Mouse (Mus musculus) forebrain, embryonic 11.5 days (tissue): ENCODE measurements around the gene Npas1. TPM values are rescaled to one million over a fixed set of nuclear protein-coding genes. Genes with fewer than 3 reads are reported as not detected.

Experiments
- ATAC-seq: fragments of 200-750 bp; cut with Nextera tagmentation; replicated peaks from 2 replicates; pipeline ENCODE4 v1.8.0; 2017; ENCODE audit warnings: moderate TSS enrichment; ENCODE audit not compliant: low FRiP score
- DNase-seq: peaks from one replicate; pipeline ENCODE4 v3.0.0-alpha.2; 2017; ENCODE audit warnings: low spot score
- H3K27ac ChIP-seq: fragments of 300-500 bp; sonication (generic); 2 replicates; pipeline ENCODE4 v1.5.1; 2014; ENCODE audit warnings: low read depth, low read length
- H3K27me3 ChIP-seq: fragments of 300-500 bp; sonication (generic); 2 replicates; pipeline ENCODE4 v1.6.1; 2014; ENCODE audit warnings: mild to moderate bottlenecking, low read length, mixed read lengths; ENCODE audit not compliant: control insufficient read depth, insufficient read depth
- H3K36me3 ChIP-seq: fragments of 300-500 bp; sonication (generic); 2 replicates; pipeline ENCODE4 v1.6.1; 2014; ENCODE audit warnings: mild to moderate bottlenecking, low read length, moderate library complexity, mixed read lengths; ENCODE audit not compliant: control insufficient read depth, insufficient read depth
- H3K4me1 ChIP-seq: fragments of 300-500 bp; sonication (generic); replicated peaks from 2 replicates; pipeline ENCODE4 v1.6.1; 2014; ENCODE audit warnings: low read length, mixed read lengths; ENCODE audit not compliant: control insufficient read depth, insufficient read depth
- H3K4me2 ChIP-seq: fragments of 300-500 bp; sonication (generic); 2 replicates; pipeline ENCODE4 v1.6.1; 2014; ENCODE audit warnings: low read depth, mild to moderate bottlenecking, low read length, moderate library complexity, mixed read lengths; ENCODE audit not compliant: severe bottlenecking
- H3K4me3 ChIP-seq: fragments of 300-500 bp; sonication (generic); 2 replicates; pipeline ENCODE4 v1.5.1; 2014; ENCODE audit warnings: low read depth, low read length
- H3K9ac ChIP-seq: fragments of 300-500 bp; sonication (generic); 2 replicates; pipeline ENCODE4 v1.6.1; 2014; ENCODE audit warnings: low read length
- H3K9me3 ChIP-seq: fragments of 300-500 bp; sonication (generic); 2 replicates; pipeline ENCODE4 v1.6.1; 2016; ENCODE audit warnings: low read length, mixed read lengths; ENCODE audit not compliant: control insufficient read depth
- WGBS: fragments of 180-500 bp; shearing (Covaris S2); extraction: QIAGEN DNeasy Blood & Tissue Kit; methylation state at CpG from one replicate; pipeline ENCODE4 v1.1.7; 2014; 5-methylcytosine and 5-hydroxymethylcytosine counted together
- polyA plus RNA-seq: library from polyadenylated mRNA; unstranded; fragments of >200 nt; fragmentation: Nextera tagmentation; extraction: Ambion mirVana; gene quantifications from 2 replicates; pipeline ENCODE4 v1.2.1, GENCODE M21; 2014

Npas1 gene
- polyA plus RNA-seq, 1 experiment from 2014 or later, result 0.63 TPM

DNA sequence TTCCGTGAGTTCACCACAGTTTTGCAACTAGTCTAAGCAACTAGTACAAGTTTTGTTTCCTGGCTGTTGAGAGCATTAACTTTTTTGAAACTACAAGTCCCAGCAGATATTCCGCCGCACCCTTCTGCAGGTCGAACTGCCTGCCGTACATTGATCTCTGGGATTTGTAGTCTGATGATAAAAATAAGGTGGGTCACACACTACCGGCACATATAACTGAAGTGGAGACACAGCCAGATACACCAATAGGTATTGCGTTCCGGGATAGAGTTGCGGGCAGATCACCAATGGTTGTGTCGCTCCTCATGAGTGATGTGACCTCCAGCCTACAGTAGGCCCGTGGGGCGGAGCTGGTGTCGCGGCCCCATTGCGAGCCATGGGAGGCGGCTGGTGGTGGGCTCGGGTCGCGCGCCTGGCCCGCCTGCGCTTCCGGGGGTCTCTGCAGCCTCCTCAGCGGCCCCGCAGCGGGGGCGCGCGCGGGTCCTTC is 24.9 kb downstream of the Npas1 start, which contains the start of gene Tmem160:
Tmem160 (plus strand) TSS at position 193 of the 487 bp plus-strand sequence.
- peak within 1 kb of the TSS; percentile 37; the same call in 1 of the 2 replicates for H3K27ac ChIP-seq
- H3K4me2 ChIP-seq, result peak within 1 kb of the TSS; percentile 91
- peak within 1 kb of the TSS; percentile 77 for H3K4me3 ChIP-seq
- under 1% methylated on average over 30 of the region's 30 CpGs for WGBS
- ATAC-seq (peak; percentile 96), DNase-seq (peak; percentile 90)
- no peaks in the 10 kb centered on the region for H3K36me3 ChIP-seq
- peaks cover 5% of the 10 kb centered on the region for H3K4me1 ChIP-seq
- H3K27me3 ChIP-seq, result no peaks in the 10 kb centered on the region
- H3K9ac ChIP-seq, result peak within 1 kb of the TSS; percentile 69
- no peaks in the 10 kb centered on the region for H3K9me3 ChIP-seq

DNA sequence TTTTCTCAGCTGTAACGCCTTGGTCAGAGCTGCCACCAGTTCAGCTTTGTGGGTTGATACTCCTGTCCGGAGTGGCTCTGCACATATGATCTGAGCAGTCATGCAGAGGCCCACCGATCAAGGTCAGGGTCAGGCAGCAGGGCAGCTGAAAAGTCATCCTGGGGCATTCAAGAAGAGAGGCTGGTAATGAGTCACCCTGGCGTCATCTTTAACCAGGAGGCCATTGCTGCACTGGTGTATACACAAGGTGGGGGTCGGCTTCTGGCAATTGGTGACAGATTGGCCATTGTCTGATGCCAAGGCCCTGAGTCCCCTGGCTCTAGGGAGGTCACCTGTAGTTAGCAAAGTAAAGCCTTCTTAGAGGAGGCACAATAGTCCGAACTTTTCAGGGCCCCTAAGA is 25.9 kb downstream of the Npas1 start:
- ATAC-seq (no peak), DNase-seq (no peak)
- Histone ChIP-seq H3K36me3 (no peaks in the 10 kb centered on the region), H3K4me2 (no peak overlapping the region), H3K9me3 (no peaks in the 10 kb centered on the region), H3K9ac (no peak overlapping the region), H3K27ac (no peak overlapping the region), H3K4me3 (no peak overlapping the region), H3K27me3 (no peaks in the 10 kb centered on the region), H3K4me1 (peaks cover 5% of the 10 kb centered on the region)
- 76% methylated on average over 6 of the region's 6 CpGs for WGBS

DNA sequence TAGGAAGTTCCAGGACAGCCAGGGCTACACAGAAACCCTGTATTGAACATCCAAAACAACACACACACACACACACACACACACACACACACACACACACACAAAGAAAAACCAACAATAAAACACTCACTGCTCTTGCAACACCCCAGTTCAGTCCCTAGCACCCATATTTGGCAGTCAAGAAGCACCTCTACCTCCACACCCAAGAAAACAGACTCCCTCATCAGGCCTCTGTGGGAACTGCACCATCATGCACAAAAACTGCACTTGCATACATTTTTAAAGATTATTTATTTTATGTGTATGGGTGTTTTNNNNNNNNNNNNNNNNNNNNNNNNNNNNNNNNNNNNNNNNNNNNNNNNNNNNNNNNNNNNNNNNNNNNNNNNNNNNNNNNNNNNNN is 36.3 kb downstream of the Npas1 start:
- DNase-seq (no peak), ATAC-seq (no peak)
- no peak overlapping the region for H3K27ac ChIP-seq
- H3K9me3 ChIP-seq, result no peaks in the 10 kb centered on the region
- no peak overlapping the region for H3K9ac ChIP-seq
- H3K4me2 ChIP-seq, result no peak overlapping the region
- H3K4me1 ChIP-seq, result no peaks in the 10 kb centered on the region
- no peak overlapping the region for H3K4me3 ChIP-seq
- no peaks in the 10 kb centered on the region for H3K27me3 ChIP-seq
- H3K36me3 ChIP-seq, result no peaks in the 10 kb centered on the region

DNA sequence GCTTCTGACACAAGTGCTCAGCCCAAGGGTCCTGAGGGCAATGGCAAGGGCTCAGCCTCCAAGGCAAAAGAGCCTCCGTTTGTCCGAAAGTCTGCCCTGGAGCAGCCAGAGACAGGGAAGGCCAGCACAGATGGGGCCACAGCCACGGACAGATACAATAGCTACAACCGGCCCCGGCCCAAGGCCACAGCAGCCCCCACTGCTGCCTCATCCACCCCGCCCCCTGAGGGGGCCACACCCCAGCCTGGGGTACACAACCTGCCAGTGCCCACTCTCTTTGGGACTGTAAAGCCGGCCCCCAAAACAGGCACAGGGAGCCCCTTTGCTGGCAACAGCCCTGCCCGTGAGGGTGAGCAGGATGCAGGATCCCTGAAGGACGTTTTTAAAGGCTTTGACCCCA is 42.4 kb downstream of the Npas1 start:
- no peak overlapping the region for H3K4me2 ChIP-seq
- ATAC-seq (no peak), DNase-seq (no peak)
- H3K9me3 ChIP-seq, result no peaks in the 10 kb centered on the region
- no peak overlapping the region for H3K4me3 ChIP-seq
- no peaks in the 10 kb centered on the region for H3K27me3 ChIP-seq
- no peak overlapping the region for H3K9ac ChIP-seq
- no peak overlapping the region for H3K27ac ChIP-seq
- H3K36me3 ChIP-seq, result peaks cover 36% of the 10 kb centered on the region; the same call in 1 of the 2 replicates
- H3K4me1 ChIP-seq, result no peaks in the 10 kb centered on the region
- 85% methylated on average over 9 of the region's 9 CpGs for WGBS

DNA sequence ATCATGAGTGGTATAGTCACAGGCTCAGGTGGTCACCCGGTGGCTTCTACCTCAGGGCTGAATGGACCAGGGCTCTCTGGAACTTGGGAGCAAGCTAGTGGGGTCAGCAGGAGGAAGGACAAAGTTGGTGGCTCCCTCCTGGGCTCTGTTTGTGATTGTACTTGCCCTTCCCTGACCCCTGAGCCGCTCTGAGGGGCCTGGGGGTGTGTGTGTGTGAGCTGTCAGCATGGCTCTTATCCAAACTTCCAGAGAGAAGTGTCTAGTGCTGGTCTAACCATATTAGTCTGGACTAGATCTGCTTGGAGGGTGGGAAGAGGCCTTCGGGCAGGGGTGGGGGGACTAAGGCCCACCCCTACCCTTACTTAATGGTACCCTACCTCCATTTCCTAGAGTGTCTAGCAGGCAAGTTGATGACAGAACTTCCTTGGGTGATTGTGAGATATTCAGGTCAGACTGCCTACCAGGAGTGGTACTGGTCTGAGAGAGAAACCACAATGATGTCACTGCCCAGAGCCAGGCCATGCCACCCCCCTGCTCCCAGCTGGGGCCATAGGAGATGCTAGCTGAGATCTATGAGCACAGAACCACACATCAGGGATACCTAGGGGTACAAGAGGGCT is 44.1 kb downstream of the Npas1 start:
- no peaks in the 10 kb centered on the region for H3K9me3 ChIP-seq
- no peaks in the 10 kb centered on the region for H3K27me3 ChIP-seq
- no peak overlapping the region for H3K9ac ChIP-seq
- no peak overlapping the region for H3K4me2 ChIP-seq
- no peak for ATAC-seq
- DNase-seq, result no peak
- H3K36me3 ChIP-seq, result peaks cover 46% of the 10 kb centered on the region
- H3K27ac ChIP-seq, result no peak overlapping the region
- WGBS, result 94% methylated on average over 3 of the region's 3 CpGs
- H3K4me3 ChIP-seq, result no peak overlapping the region
- H3K4me1 ChIP-seq, result no peaks in the 10 kb centered on the region

DNA sequence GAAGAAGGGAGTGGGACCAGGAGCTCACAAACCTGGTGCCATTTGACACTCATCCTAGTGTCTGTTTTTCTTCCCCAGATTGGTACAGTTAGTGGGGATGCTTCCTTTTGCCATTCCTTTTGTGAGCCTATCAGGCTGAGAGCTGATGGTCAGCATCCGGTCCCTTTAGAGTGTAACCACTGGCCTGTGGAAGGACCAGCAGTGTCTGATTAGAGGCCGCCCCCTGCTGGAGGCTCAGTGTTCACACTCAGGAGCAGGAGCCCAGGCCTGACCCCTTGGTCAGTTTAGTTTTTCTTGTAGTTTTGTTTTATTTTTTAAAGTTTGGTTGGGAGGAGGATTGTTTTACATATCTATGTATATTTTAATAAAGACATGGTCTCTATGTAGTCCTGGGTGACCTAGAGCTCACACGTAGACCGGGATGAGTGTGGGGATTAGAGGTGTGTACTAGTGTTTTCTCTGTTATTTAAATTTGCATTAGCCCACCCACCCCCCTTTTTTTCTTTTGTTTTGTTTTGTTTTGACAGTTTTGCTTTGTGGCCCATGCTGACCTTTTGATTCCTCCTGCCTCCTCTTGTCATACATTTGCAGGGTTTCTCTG is 51.3 kb downstream of the Npas1 start:
- peak; percentile 83 for ATAC-seq
- Histone ChIP-seq H3K9me3 (no peaks in the 10 kb centered on the region), H3K36me3 (peaks cover 45% of the 10 kb centered on the region), H3K9ac (no peak overlapping the region), H3K27ac (no peak overlapping the region), H3K4me2 (no peak overlapping the region), H3K4me3 (no peak overlapping the region), H3K4me1 (no peaks in the 10 kb centered on the region), H3K27me3 (no peaks in the 10 kb centered on the region)
- WGBS, result 65% methylated on average over 4 of the region's 4 CpGs
- DNase-seq, result peak; percentile 82

DNA sequence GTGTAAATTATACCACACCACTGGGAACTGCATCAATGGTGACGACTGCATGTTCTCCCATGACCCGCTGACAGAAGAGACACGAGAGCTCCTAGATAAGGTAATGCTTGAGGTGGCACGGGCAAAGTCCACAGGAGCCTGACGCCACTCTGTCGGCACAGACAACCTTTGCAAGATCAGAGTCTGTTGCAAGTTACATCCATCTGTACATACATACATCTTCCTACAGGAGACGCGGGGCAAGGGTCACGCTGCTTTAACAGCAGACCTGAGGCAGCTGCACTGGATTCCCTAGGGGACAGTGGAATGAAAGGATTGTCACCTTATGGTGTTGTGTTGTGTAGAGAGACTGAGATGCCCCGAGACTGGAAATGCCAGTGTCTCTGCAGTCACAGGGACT is 51.8 kb downstream of the Npas1 start:
- DNase-seq (no peak), ATAC-seq (no peak)
- Histone ChIP-seq H3K4me3 (no peak overlapping the region), H3K27ac (no peak overlapping the region), H3K36me3 (peaks cover 50% of the 10 kb centered on the region), H3K9ac (no peak overlapping the region), H3K27me3 (no peaks in the 10 kb centered on the region), H3K4me1 (no peaks in the 10 kb centered on the region), H3K4me2 (no peak overlapping the region), H3K9me3 (no peaks in the 10 kb centered on the region)
- WGBS, result 91% methylated on average over 10 of the region's 10 CpGs

DNA sequence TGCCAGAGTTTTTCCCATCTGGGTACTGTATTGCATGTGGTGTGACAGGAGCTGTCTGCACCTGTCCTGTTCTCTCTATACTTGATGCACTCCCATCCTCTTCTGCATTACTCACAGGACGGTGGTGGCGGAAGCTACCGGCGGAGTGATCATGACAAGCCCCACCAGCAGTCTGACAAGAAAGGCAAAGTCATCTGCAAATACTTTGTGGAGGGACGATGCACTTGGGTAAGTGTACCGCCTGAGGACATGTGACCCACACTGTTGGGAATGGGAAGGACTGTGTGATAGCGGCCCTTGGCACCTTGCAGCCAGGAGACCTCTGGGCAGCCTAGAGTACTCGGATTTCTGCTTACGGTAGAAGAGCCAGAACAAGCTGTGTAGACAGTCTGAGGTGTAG is 53.8 kb downstream of the Npas1 start:
- no peak for ATAC-seq
- no peaks in the 10 kb centered on the region for H3K9me3 ChIP-seq
- H3K27ac ChIP-seq, result no peak overlapping the region
- no peaks in the 10 kb centered on the region for H3K4me1 ChIP-seq
- H3K27me3 ChIP-seq, result no peaks in the 10 kb centered on the region
- H3K4me2 ChIP-seq, result no peak overlapping the region
- DNase-seq, result no peak
- H3K9ac ChIP-seq, result no peak overlapping the region
- 93% methylated on average over 9 of the region's 9 CpGs for WGBS
- H3K4me3 ChIP-seq, result no peak overlapping the region
- H3K36me3 ChIP-seq, result peaks cover 44% of the 10 kb centered on the region
